Mouse (Mus musculus): ENCODE results near the gene Fgb. TPM values are rescaled to one million over a fixed set of nuclear protein-coding genes. Genes with fewer than 3 reads are reported as not detected.

The Fgb gene
- total and polyA plus RNA-seq, 3 experiments: 0.11 TPM; not detected in 2

DNA sequence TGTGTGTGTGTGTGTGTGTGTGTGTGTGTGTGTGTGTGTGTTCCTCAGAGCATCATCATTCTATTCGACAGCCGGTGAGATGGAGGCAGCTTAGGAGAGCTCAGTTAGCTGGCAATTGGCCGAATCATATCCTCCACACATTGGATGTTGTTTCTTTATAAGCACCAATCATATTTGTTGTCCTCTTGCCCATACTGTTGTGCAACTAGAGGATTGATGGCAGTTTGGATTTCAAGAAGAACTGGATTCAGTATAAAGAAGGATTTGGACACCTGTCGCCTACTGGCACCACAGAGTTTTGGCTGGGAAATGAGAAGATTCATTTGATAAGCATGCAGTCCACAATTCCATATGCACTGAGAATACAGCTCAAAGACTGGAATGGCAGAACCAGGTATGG lies 38.5 kb downstream of the Fgb start:
- TF ChIP-seq TAL1 (conservative IDR thresholded peaks at IDR 0.05; ENCODE audit: low read depth, low read length): no peak
- no peak for TF ChIP-seq GATA1 (IDR thresholded peaks at IDR 0.05; ENCODE audit: borderline replicate concordance, low read length)
- TF ChIP-seq CTCF (IDR thresholded peaks at IDR 0.05; ENCODE audit: low read depth, low read length): no peak
- TF ChIP-seq GATA2 (IDR thresholded peaks at IDR 0.05; ENCODE audit: borderline replicate concordance, low read depth, low read length): no peak
- TF ChIP-seq POLR2AphosphoS5 (IDR thresholded peaks at IDR 0.05; ENCODE audit: insufficient replicate concordance, low read depth, low read length): no peak
- DNase-seq (ENCODE audit: low spot score): no peak
- no peak for ATAC-seq (ENCODE audit: extremely low read depth, insufficient number of reproducible peaks, low FRiP score, poor library complexity, severe bottlenecking)

DNA sequence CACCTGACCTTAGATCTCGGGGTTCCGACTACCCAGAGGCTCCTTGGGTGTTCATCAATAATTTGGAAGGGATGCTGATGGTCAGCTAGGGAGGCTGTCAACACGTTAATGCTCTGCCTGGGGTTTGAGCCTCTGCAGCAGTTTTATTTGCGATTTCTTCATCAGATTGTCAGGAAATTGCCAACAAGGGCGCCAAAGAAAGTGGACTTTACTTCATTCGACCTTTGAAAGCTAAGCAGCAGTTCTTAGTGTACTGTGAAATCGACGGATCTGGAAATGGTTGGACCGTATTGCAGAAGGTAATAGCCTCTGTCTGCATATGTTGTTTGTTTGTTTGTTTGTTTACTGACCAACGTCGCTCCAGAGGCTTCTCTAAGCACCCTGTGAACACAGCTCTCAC lies 39.4 kb downstream of the Fgb start:
- TF ChIP-seq CTCF (IDR thresholded peaks at IDR 0.05; ENCODE audit: low read depth, low read length) (no peak), POLR2AphosphoS5 (IDR thresholded peaks at IDR 0.05; ENCODE audit: insufficient replicate concordance, low read depth, low read length) (no peak), GATA1 (IDR thresholded peaks at IDR 0.05; ENCODE audit: borderline replicate concordance, low read length) (no peak), GATA2 (IDR thresholded peaks at IDR 0.05; ENCODE audit: borderline replicate concordance, low read depth, low read length) (no peak), TAL1 (conservative IDR thresholded peaks at IDR 0.05; ENCODE audit: low read depth, low read length) (no peak)
- Histone ChIP-seq H3K36me3 (replicated peaks) (no peaks in the 10 kb centered on the region), H3K4me1 (ENCODE audit: insufficient read depth, low read depth, low read length) (no peaks in the 10 kb centered on the region), H3K9me3 (replicated peaks) (no peaks in the 10 kb centered on the region), H3K4me3 (ENCODE audit: low read depth, low read length) (no peak overlapping the region), H3K27me3 (ENCODE audit: insufficient read depth, low read length) (peaks cover 7% of the 10 kb centered on the region)
- no peak for ATAC-seq (ENCODE audit: extremely low read depth, insufficient number of reproducible peaks, low FRiP score, poor library complexity, severe bottlenecking)
- DNase-seq (ENCODE audit: low spot score): no peak

More for the DNA sequence above, 38.5 kb downstream of the Fgb start:
- Histone ChIP-seq H3K4me1 (ENCODE audit: insufficient read depth, low read depth, low read length) (no peaks in the 10 kb centered on the region), H3K27me3 (ENCODE audit: insufficient read depth, low read length) (peaks cover 7% of the 10 kb centered on the region), H3K4me3 (ENCODE audit: low read depth, low read length) (no peak overlapping the region), H3K36me3 (replicated peaks) (no peaks in the 10 kb centered on the region), H3K9me3 (replicated peaks) (no peaks in the 10 kb centered on the region)

GRCm38 (mm10) chr3:83007557-83007956 lies 42.1 kb downstream of the Fgb start, which contains the start of gene Fgg:
Gene Fgg, plus strand, starts transcription at chr3:83007724.
- DNase-seq (ENCODE audit: low spot score): no peak
- no peaks in the 10 kb centered on the region for H3K4me1 ChIP-seq (ENCODE audit: insufficient read depth, low read depth, low read length)
- peaks cover 5% of the 10 kb centered on the region for H3K27me3 ChIP-seq (ENCODE audit: insufficient read depth, low read length)
- no peak for ATAC-seq (ENCODE audit: extremely low read depth, insufficient number of reproducible peaks, low FRiP score, poor library complexity, severe bottlenecking)
- H3K9me3 ChIP-seq (replicated peaks): no peaks in the 10 kb centered on the region
- no peak within 1 kb of the TSS for H3K4me3 ChIP-seq (ENCODE audit: low read depth, low read length)
- TF ChIP-seq POLR2AphosphoS5 (IDR thresholded peaks at IDR 0.05; ENCODE audit: insufficient replicate concordance, low read depth, low read length) (no peak), GATA1 (IDR thresholded peaks at IDR 0.05; ENCODE audit: borderline replicate concordance, low read length) (no peak), TAL1 (conservative IDR thresholded peaks at IDR 0.05; ENCODE audit: low read depth, low read length) (no peak), GATA2 (IDR thresholded peaks at IDR 0.05; ENCODE audit: borderline replicate concordance, low read depth, low read length) (no peak), CTCF (IDR thresholded peaks at IDR 0.05; ENCODE audit: low read depth, low read length) (no peak)
- H3K36me3 ChIP-seq (replicated peaks): no peaks in the 10 kb centered on the region

GRCm38 (mm10) chr3:83004801-83005200 lies 44.9 kb downstream of the Fgb start:
- TF ChIP-seq POLR2AphosphoS5 (IDR thresholded peaks at IDR 0.05; ENCODE audit: insufficient replicate concordance, low read depth, low read length): no peak
- no peak for TF ChIP-seq CTCF (IDR thresholded peaks at IDR 0.05; ENCODE audit: low read depth, low read length)
- no peak for TF ChIP-seq GATA2 (IDR thresholded peaks at IDR 0.05; ENCODE audit: borderline replicate concordance, low read depth, low read length)
- no peak for TF ChIP-seq TAL1 (conservative IDR thresholded peaks at IDR 0.05; ENCODE audit: low read depth, low read length)
- no peak for TF ChIP-seq GATA1 (IDR thresholded peaks at IDR 0.05; ENCODE audit: borderline replicate concordance, low read length)
- no peak for DNase-seq (ENCODE audit: low spot score)
- no peak for ATAC-seq (ENCODE audit: extremely low read depth, insufficient number of reproducible peaks, low FRiP score, poor library complexity, severe bottlenecking)

DNA sequence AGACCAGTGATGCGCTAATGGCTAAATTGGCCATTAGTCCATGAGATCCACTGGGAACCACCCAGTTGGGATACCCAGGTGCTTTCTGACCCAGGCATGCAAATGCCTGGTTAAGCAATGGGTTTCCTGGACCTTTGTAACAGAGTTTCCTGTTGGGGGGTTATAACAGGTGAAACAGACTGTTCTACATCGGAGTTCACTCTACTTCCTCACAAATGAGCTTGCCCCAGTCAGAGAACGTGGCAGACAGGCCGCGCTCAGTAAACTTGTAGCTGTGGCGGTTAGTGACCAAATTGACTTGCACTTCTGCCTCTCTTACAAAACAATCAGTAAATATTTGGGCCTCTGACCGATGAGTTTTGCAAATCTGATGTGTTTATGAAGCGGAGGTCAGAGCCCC lies 46.6 kb downstream of the Fgb start:
- Histone ChIP-seq H3K27me3 (ENCODE audit: insufficient read depth, low read length) (no peaks in the 10 kb centered on the region), H3K4me3 (ENCODE audit: low read depth, low read length) (no peak overlapping the region), H3K9me3 (replicated peaks) (peaks cover 4% of the 10 kb centered on the region; the same call in 1 of the 2 replicates), H3K4me1 (ENCODE audit: insufficient read depth, low read depth, low read length) (no peaks in the 10 kb centered on the region), H3K36me3 (replicated peaks) (no peaks in the 10 kb centered on the region)
- DNase-seq (ENCODE audit: low spot score) (no peak), ATAC-seq (ENCODE audit: extremely low read depth, insufficient number of reproducible peaks, low FRiP score, poor library complexity, severe bottlenecking) (no peak)
- TF ChIP-seq CTCF (IDR thresholded peaks at IDR 0.05; ENCODE audit: low read depth, low read length): no peak
- no peak for TF ChIP-seq GATA1 (IDR thresholded peaks at IDR 0.05; ENCODE audit: borderline replicate concordance, low read length)
- no peak for TF ChIP-seq TAL1 (conservative IDR thresholded peaks at IDR 0.05; ENCODE audit: low read depth, low read length)
- no peak for TF ChIP-seq GATA2 (IDR thresholded peaks at IDR 0.05; ENCODE audit: borderline replicate concordance, low read depth, low read length)
- no peak for TF ChIP-seq POLR2AphosphoS5 (IDR thresholded peaks at IDR 0.05; ENCODE audit: insufficient replicate concordance, low read depth, low read length)

More at GRCm38 (mm10) chr3:83004801-83005200, 44.9 kb downstream of the Fgb start:
- Histone ChIP-seq H3K9me3 (replicated peaks) (peaks cover 2% of the 10 kb centered on the region; the same call in 1 of the 2 replicates), H3K4me3 (ENCODE audit: low read depth, low read length) (no peak overlapping the region), H3K36me3 (replicated peaks) (no peaks in the 10 kb centered on the region), H3K27me3 (ENCODE audit: insufficient read depth, low read length) (peaks cover 2% of the 10 kb centered on the region; the same call in 1 of the 2 replicates), H3K4me1 (ENCODE audit: insufficient read depth, low read depth, low read length) (no peaks in the 10 kb centered on the region)

- peak; percentile 39 for TF ChIP-seq CTCF (IDR thresholded peaks at IDR 0.05; ENCODE audit: low read depth, low read length)
- no peak for TF ChIP-seq GATA2 (IDR thresholded peaks at IDR 0.05; ENCODE audit: borderline replicate concordance, low read depth, low read length)
- no peak for TF ChIP-seq TAL1 (conservative IDR thresholded peaks at IDR 0.05; ENCODE audit: low read depth, low read length)
- DNase-seq (ENCODE audit: low spot score): no peak
- no peaks in the 10 kb centered on the region for H3K27me3 ChIP-seq (ENCODE audit: insufficient read depth, low read length)
- no peak overlapping the region for H3K4me3 ChIP-seq (ENCODE audit: low read depth, low read length)
- no peaks in the 10 kb centered on the region for H3K4me1 ChIP-seq (ENCODE audit: insufficient read depth, low read depth, low read length)
- H3K9me3 ChIP-seq (replicated peaks): peaks cover 4% of the 10 kb centered on the region; the same call in 1 of the 2 replicates
- peak; percentile 40; the same call in 1 of the 2 replicates for ATAC-seq (ENCODE audit: extremely low read depth, insufficient number of reproducible peaks, low FRiP score, poor library complexity, severe bottlenecking)
- H3K36me3 ChIP-seq (replicated peaks): no peaks in the 10 kb centered on the region
These were observed 47.5 kb downstream of the Fgb start for GRCm38 (mm10) chr3:83002191-83002590.

Measured in G1E (cell line).